Mouse (Mus musculus): ENCODE measurements around the gene Alg6. TPM values are rescaled to one million over a fixed set of nuclear protein-coding genes. Genes with fewer than 3 reads are reported as not detected.

Alg6 gene
- polyA plus RNA-seq, 1 experiment from 2014 or later, result 7.3 TPM

DNA sequence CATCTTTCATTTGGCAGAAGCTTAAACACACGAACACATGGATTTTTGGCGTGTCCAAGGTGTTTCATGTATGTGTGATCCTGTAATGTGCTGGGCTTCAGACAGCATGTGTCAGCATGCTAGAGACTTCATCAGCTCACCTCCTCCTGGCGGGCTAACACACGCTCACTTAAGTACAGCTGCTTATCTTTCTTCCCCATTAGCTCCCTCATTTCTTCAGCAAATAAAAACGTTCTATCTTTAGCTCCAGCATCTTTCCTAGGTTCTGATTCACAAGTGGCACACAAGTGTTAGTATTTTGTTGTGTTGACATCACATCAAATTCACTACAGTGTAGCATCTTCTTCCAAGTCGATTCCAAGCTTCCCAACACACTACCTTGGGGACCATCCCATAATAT is 1.5 kb upstream of the Alg6 start:
- Histone ChIP-seq H3K27me3 (replicated peaks; ENCODE audit: insufficient read depth, low read length) (no peaks in the 10 kb centered on the region), H3K9ac (replicated peaks; ENCODE audit: low read depth) (no peak overlapping the region), H3K9me3 (ENCODE audit: low read length) (no peaks in the 10 kb centered on the region), H3K27ac (ENCODE audit: low read length) (no peak overlapping the region), H3K4me1 (ENCODE audit: insufficient read depth, low read depth, low read length) (no peaks in the 10 kb centered on the region), H3K4me3 (ENCODE audit: low read depth, low read length) (no peak overlapping the region), H3K36me3 (ENCODE audit: insufficient read depth, low read length) (no peaks in the 10 kb centered on the region), H3K4me2 (replicated peaks; ENCODE audit: low read depth, low read length) (no peak overlapping the region)
- TF ChIP-seq EP300 (IDR thresholded peaks at IDR 0.05) (no peak), CTCF (IDR thresholded peaks at IDR 0.05) (no peak)
- WGBS, result 73% methylated on average over 6 of the region's 6 CpGs
- ATAC-seq (no peak), DNase-seq (ENCODE audit: low spot score) (no peak)

DNA sequence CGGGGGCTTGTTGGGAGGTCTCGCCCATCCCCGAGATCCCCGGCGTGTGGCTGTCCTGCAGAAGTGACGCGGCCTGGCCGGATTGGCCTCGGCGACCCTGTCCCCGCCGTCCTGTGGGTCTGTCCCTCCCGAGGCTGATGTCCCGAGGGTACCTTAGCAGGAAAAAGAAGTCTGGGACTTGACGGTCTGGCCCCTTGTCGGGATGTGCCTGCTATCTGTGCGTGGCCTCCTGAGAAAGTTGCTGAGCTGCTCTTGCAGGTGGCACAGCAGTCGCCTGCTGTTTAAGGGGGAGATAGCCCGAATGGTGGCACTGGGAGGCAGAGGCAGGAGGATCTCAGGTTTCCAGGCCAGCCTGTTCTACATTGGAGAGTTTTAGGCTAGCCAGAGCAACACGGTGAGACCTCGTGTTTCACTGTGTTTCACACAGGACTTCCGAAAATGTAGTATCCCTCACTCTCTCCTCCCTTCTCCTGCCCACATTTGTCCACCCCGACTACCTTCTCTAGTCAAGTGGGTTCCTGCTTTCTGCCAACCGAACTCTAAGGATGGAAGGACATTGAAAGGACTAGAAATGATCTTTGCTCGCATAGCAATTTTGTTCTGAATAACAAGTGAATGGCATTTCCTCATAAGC is 436 bp downstream of the Alg6 start:
- Histone ChIP-seq H3K9ac (replicated peaks; ENCODE audit: low read depth) (peak overlapping the region; percentile 77), H3K4me3 (ENCODE audit: low read depth, low read length) (peak overlapping the region; percentile 72), H3K9me3 (ENCODE audit: low read length) (no peaks in the 10 kb centered on the region), H3K27ac (ENCODE audit: low read length) (no peak overlapping the region), H3K36me3 (ENCODE audit: insufficient read depth, low read length) (no peaks in the 10 kb centered on the region), H3K27me3 (replicated peaks; ENCODE audit: insufficient read depth, low read length) (no peaks in the 10 kb centered on the region), H3K4me1 (ENCODE audit: insufficient read depth, low read depth, low read length) (no peaks in the 10 kb centered on the region), H3K4me2 (replicated peaks; ENCODE audit: low read depth, low read length) (peak overlapping the region; percentile 80)
- TF ChIP-seq EP300 (IDR thresholded peaks at IDR 0.05) (no peak), CTCF (IDR thresholded peaks at IDR 0.05) (no peak)
- ATAC-seq, result peak; percentile 52
- 24% methylated on average over 25 of the region's 25 CpGs for WGBS
- no peak for DNase-seq (ENCODE audit: low spot score)

DNA sequence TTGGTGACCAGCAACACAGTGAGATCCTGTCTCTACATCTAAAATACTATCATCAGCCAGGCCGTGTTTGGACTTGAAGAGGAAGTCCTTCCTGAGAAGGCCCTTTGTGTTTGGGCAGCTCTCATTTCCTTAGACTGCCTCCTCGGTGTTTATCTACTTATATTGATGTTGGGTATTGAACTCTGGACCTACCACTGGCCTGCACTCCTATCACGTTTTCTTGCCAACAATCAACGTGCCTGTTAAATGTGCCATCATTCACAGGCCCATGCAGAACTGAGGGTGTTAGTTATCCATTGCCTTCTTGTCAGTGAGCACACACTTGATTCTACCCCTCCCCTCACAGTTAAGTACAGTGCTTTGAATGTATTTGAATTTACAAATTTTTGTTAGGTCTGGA is 2.4 kb downstream of the Alg6 start:
- Histone ChIP-seq H3K27ac (ENCODE audit: low read length) (no peak overlapping the region), H3K4me1 (ENCODE audit: insufficient read depth, low read depth, low read length) (no peaks in the 10 kb centered on the region), H3K4me3 (ENCODE audit: low read depth, low read length) (no peak overlapping the region), H3K4me2 (replicated peaks; ENCODE audit: low read depth, low read length) (no peak overlapping the region), H3K9me3 (ENCODE audit: low read length) (no peaks in the 10 kb centered on the region), H3K36me3 (ENCODE audit: insufficient read depth, low read length) (no peaks in the 10 kb centered on the region), H3K9ac (replicated peaks; ENCODE audit: low read depth) (no peak overlapping the region), H3K27me3 (replicated peaks; ENCODE audit: insufficient read depth, low read length) (no peaks in the 10 kb centered on the region)
- WGBS, result 39% methylated on average over 4 of the region's 4 CpGs
- TF ChIP-seq EP300 (IDR thresholded peaks at IDR 0.05) (no peak), CTCF (IDR thresholded peaks at IDR 0.05) (no peak)
- peak; percentile 9 for DNase-seq (ENCODE audit: low spot score)
- ATAC-seq, result no peak

DNA sequence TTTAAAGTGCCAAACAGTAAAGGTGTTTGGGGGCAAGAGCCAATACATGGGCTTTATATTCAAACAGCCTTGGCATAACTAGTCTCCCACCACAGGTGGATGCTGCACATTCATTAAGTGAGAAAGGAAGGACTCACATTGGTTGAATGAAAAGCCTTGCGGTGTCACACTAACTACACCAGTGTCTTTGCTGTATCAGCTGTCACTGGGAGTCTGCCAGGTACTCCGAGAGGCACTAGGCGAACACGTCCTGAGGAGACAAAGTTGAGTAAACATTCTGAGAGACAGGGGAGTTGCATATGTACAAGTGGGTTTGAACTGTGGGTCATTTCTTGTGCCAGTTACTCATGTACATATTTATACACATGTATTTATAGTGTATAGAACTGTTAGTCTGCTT is 8.9 kb downstream of the Alg6 start:
- 54% methylated on average over 4 of the region's 4 CpGs for WGBS
- 0 out of 2 replicates have a peak, but pooled peaks cover 8% of the 10 kb centered on the region for H3K36me3 ChIP-seq (ENCODE audit: insufficient read depth, low read length)
- no peak for TF ChIP-seq EP300 (IDR thresholded peaks at IDR 0.05)
- TF ChIP-seq CTCF (IDR thresholded peaks at IDR 0.05), result no peak

DNA sequence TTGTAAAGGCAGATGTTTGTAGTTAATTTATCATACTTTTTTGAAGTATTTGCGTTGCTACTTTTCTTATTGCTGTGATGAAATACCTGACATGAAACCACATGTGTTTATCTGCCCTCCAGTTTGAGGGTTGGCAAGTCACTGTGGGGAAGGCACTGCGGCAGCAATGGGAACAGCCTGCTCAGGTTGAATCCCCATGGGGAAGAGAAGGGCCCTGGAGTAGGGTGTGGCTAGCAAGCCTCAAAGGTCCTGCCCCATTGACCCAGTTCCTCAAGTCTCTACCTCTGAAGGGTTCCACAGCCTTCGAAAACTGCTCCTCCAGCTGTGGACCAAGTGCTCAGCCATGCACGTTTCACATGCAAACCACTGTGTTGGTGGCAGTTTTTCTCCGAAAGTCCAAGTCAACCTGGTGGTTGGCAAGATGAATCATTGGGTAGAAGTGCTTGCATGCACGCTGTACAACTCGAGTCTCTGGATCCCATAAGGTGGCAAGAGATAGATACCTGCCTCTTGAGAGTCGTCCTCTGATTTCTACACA is 10.5 kb downstream of the Alg6 start:
- TF ChIP-seq CTCF (IDR thresholded peaks at IDR 0.05), result no peak
- no peak for TF ChIP-seq EP300 (IDR thresholded peaks at IDR 0.05)
- Histone ChIP-seq H3K4me2 (replicated peaks; ENCODE audit: low read depth, low read length) (no peak overlapping the region), H3K27me3 (replicated peaks; ENCODE audit: insufficient read depth, low read length) (no peaks in the 10 kb centered on the region)

More for the DNA sequence above, 8.9 kb downstream of the Alg6 start:
- Histone ChIP-seq H3K27ac (ENCODE audit: low read length) (no peak overlapping the region), H3K4me3 (ENCODE audit: low read depth, low read length) (no peak overlapping the region), H3K9me3 (ENCODE audit: low read length) (no peaks in the 10 kb centered on the region), H3K27me3 (replicated peaks; ENCODE audit: insufficient read depth, low read length) (no peaks in the 10 kb centered on the region), H3K4me1 (ENCODE audit: insufficient read depth, low read depth, low read length) (no peaks in the 10 kb centered on the region), H3K9ac (replicated peaks; ENCODE audit: low read depth) (no peak overlapping the region), H3K4me2 (replicated peaks; ENCODE audit: low read depth, low read length) (no peak overlapping the region)
- DNase-seq (ENCODE audit: low spot score) (no peak), ATAC-seq (no peak)

DNA sequence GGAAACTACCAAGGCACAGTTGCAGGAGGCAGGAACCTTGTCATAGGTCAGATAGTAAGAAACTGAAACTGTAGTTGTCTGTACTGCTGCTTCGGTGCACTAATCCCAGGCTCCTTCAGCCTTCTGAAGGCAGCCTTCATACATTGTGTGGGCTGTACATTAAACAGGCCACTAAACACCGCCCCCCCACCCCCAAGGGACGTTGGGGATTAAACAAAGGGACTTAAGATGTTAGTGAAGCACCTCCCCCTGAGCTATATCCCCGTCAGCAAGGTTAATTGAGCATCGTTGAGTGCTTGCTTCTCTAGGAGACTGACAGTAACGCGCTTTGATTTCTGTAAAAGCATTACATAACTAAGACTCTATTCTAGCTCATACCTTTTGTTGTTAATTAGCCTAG is 24.4 kb downstream of the Alg6 start:
- no peak overlapping the region for H3K9ac ChIP-seq (replicated peaks; ENCODE audit: low read depth)
- H3K27ac ChIP-seq (ENCODE audit: low read length), result no peak overlapping the region
- no peak for TF ChIP-seq CTCF (IDR thresholded peaks at IDR 0.05)
- no peak for TF ChIP-seq EP300 (IDR thresholded peaks at IDR 0.05)
- no peak overlapping the region for H3K4me3 ChIP-seq (ENCODE audit: low read depth, low read length)
- no peaks in the 10 kb centered on the region for H3K36me3 ChIP-seq (ENCODE audit: insufficient read depth, low read length)
- H3K9me3 ChIP-seq (ENCODE audit: low read length), result no peaks in the 10 kb centered on the region
- ATAC-seq (no peak), DNase-seq (ENCODE audit: low spot score) (no peak)
- no peaks in the 10 kb centered on the region for H3K27me3 ChIP-seq (replicated peaks; ENCODE audit: insufficient read depth, low read length)
- no peaks in the 10 kb centered on the region for H3K4me1 ChIP-seq (ENCODE audit: insufficient read depth, low read depth, low read length)
- no peak overlapping the region for H3K4me2 ChIP-seq (replicated peaks; ENCODE audit: low read depth, low read length)
- 71% methylated on average over 7 of the region's 7 CpGs for WGBS

More for the DNA sequence above, 10.5 kb downstream of the Alg6 start:
- H3K9ac ChIP-seq (replicated peaks; ENCODE audit: low read depth), result no peak overlapping the region
- no peak overlapping the region for H3K4me3 ChIP-seq (ENCODE audit: low read depth, low read length)
- H3K4me1 ChIP-seq (ENCODE audit: insufficient read depth, low read depth, low read length), result no peaks in the 10 kb centered on the region
- no peak overlapping the region for H3K27ac ChIP-seq (ENCODE audit: low read length)
- H3K36me3 ChIP-seq (ENCODE audit: insufficient read depth, low read length), result peaks cover 12% of the 10 kb centered on the region; the same call in 1 of the 2 replicates
- no peaks in the 10 kb centered on the region for H3K9me3 ChIP-seq (ENCODE audit: low read length)
- ATAC-seq (peak; percentile 30; the same call in 1 of the 2 replicates), DNase-seq (ENCODE audit: low spot score) (no peak)
- 88% methylated on average over 8 of the region's 8 CpGs for WGBS
